Mouse (Mus musculus): ENCODE measurements around the gene Hormad1.
"Not testable (repeated sequence)": the region's sequence is repeated elsewhere in the genome, so short reads cannot be mapped to it uniquely, and the experiment has no call there.

Gene Hormad1

DNA sequence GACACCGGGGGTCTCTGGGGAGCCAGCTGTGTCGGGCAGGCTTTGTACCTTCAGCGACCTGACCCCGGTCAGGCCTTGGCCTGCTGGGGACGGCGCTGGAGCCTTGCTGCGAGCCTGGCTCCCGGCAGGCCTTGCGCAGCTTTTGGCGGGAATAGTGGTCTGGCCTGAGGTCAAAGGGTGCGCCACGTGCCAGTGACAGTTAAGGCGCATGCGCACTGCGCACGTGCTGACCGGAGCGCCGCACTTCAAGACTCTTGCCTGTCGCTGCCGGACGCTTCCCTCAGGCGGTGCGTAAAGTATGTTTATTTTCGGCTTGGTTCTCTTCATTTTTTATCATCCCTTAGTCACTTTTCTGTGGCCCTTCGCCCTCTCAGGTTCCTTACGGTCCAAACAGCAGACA is at the start of gene Hormad1:
Gene Hormad1, plus strand, starts transcription at position 241 of the 400 bp plus-strand sequence.
- no peak for DNase-seq (ENCODE audit: extremely low read depth, low read depth, low spot score)

DNA sequence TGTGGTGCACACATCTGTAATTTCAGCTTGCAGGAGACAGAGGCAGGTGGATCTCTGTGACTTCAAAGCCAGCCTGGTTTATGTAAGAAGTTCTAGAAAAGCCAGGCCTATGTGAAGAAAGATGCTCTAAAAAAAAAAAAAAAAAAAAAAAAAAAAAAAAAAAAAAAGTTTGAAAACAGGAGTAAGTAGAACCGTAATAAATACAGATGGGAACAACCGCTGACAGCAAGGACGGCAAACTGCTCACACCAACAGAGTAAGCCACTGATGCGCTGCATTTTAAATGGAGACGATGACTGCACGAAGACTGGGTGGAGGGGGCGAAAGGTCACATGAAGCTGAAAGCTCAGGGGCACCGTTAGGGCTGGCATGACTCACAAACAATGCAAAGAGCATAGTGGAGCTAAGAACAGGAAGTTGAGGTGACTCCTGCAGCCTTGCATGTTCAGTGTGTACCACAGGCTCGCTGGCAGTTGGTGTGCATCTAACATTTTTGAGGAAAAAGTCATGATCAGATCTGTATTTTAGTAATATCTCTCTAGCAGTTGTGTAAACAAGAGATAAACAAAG is 47.8 kb upstream of the Hormad1 start:
- DNase-seq (ENCODE audit: extremely low read depth, low read depth, low spot score) = no peak

DNA sequence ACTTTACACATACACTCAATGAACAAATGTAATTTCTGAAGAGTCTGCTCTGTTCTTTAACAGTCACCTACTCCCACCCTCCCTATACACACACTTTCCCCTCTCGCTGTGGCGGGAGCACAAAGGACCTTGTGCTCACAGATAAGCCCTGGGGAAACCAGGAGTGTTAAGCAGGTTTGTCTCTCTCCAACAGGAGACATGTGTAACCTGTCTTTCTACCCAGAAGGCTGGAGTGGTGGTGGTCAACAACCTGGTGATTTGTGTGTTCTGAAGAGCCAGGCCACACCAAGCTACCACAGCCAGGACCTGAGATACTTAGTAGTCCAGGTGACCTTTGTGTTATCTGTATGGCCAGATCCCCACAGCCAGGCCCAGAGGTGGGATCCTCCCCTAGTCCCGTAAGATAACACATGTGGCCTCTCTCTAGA is 42.8 kb upstream of the Hormad1 start:
- no peak for DNase-seq (ENCODE audit: extremely low read depth, low read depth, low spot score)

DNA sequence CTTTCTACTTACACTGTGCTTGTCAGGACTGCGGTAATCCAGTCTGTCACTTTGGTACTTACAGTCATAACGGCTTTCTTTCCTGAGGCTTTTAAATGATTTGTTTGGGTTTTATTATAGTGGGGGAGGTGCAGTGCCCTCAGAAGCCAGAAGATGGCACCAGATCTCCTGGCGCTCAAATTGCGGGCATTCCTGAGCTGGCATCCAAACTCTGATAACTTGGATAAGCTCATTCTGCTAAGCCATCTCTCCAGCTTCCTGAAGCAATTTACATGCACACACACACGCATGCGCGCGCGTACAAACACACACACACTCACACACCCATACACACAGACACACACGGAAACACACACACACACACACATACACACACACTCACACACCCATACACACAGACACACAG is 42.0 kb upstream of the Hormad1 start:
- DNase-seq (ENCODE audit: extremely low read depth, low read depth, low spot score) = peak; percentile 13

DNA sequence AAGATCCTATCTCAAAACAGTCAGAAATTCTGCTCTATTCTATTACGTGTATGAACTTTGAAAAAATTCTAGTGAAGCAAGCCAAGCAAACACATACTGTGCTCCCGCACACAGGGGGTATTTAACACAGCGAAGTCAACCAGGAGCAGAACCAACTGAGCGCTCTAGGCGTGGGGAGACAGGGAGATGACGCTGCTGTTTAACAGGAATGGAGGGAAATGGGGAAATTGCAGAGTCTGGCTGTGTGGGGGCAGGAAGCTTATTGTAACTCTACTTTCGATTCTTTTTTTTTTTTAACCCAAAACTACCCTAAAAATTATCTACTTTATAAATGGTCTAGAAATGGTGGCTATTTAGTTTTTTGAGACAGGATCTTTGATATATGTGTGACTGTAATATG is 40.6 kb upstream of the Hormad1 start:
- no peak for DNase-seq (ENCODE audit: extremely low read depth, low read depth, low spot score)

DNA sequence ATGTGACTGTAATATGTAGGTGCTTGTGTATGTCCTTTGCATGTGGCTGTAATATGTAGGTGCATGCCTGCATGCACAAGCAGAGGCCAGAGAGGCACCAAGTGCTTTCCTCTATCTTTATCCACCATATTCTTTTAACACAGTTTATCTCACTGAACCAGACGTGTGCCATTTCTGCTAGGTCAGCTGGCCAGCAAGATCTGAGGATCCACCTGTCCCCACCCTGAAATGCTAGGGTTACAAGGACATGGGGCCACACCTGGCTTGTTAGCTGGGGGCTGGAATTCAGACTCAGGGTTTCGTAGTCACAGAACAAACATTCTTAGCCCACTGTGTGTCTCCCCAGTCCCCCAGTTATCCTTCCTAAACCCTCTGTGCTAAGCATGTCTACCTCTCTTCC is 40.2 kb upstream of the Hormad1 start:
- no peak for DNase-seq (ENCODE audit: extremely low read depth, low read depth, low spot score)

DNA sequence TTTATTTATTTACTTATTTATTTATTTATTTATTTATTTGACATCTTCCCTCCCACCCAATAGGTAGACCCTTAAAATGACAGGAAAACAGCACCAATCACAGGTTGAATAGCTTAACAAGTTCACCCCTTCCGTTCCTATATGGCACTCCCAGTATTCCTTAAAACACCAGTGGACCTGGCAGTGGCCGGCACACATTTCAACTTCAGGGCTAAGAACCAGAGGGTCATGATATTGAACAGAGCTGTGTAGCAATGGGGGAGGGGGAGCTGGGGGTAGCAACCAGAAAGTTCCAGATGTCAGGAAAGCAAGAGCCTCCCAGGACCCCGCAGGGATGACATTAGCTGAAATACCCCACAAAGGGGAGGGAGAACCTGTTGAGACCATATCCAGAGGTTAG is 39.4 kb upstream of the Hormad1 start:
- no peak for DNase-seq (ENCODE audit: extremely low read depth, low read depth, low spot score)

DNA sequence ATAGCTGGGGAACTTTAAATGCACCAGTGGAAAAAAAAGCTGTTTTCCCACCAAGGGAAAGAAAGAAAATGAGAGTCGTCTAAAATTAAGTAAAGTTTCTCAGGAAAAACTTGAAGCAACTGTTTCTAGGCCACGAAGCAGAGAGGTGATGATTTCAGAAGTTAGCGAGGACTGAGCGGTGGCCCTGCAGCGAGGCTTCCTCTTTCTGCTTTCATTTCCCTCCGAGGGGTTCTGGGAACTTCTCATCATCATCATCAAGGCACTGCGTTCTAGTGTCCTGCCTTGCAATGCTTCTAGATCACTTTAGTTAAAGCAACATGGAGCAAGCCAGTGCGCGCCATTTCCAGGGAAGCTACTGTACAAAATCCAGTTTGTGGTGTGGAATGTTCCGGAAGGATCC is 38.3 kb upstream of the Hormad1 start:
- no peak for DNase-seq (ENCODE audit: extremely low read depth, low read depth, low spot score)

DNA sequence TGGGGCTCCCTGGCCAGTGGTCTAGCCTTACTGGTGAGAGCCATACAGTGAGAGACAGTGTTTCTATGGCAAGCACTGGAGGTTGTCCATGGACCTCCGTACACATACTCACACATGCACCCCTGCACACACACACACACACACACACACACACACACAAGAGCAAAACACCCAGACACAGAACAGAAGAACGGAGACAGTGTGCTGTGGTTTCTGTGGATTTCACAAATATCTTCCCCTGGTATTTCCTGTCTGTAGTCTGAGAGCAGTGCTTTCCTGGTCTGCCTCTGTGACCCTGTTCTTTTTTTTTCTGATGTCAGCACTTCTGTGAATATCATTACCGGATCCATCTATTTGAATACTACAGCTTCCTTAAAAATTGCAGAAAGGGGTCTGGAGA is 35.8 kb upstream of the Hormad1 start:
- no peak for DNase-seq (ENCODE audit: extremely low read depth, low read depth, low spot score)

DNA sequence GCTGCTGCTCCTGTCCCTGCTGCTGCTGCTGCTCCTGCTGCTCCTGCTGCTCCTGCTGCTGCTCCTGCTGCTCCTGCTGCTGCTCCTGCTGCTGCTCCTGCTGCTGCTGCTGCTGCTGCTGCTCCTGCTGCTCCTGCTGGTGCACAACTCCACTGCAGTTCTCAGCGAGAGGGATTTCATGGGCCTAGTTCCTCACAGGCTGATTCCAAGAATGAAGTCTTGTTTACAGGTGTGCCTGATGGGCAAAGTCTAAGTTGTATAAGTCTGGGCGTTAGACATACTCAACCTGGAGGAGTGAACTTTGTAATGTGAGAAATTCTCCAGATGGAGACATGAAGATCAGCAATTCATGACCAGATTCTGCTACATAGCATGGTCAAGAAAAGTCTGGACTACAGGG is 34.8 kb upstream of the Hormad1 start:
- no peak for DNase-seq (ENCODE audit: extremely low read depth, low read depth, low spot score)

DNA sequence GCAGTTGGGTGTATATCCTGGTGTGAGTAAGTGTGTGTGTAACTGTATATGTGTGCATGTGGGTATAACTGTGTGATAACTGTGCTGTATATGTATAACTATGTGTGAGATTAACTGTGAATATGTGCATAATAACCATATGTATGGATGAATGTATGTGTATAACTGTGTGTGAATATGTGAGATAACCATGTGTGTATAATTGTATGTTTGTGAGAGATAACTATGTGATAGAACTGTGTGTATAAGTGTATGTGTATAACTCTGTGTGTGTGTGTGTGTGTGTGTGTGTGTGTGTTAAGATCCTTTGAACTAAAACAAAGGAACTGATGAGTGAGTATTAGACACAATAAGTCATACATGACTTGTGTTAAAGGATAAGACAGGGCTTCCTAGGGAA is 33.4 kb upstream of the Hormad1 start:
- DNase-seq (ENCODE audit: extremely low read depth, low read depth, low spot score) = no peak

DNA sequence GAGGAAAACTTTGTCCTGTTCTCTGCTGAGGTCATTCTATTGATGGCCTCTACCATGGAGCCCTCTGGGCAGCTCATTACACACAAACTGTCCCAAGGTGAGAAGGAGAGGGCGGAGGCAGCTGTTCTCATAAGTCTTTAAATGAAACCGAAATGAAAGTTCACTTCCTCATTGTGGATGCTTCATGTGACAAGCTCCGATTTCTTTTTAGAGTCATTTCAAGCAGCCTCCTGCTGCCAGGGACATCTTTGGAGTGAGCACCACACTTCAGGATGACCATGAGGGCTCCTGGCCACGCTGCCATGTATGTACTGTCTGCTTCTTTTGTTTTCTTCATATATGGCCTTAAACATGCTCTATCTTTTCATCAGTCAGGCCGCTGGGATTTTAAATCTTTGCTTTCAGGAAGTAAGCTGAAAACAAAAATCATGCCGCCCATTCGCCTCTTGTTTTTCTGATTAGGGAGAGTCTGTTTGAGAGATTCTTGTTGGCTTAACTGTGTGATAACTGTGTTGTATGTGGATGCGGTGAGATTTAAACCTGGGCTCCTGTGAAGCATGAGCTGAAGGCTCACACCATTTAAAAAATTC is 32.8 kb upstream of the Hormad1 start, which contains the start of gene Ctss:
Gene Ctss, plus strand, starts transcription at position 165 of the 590 bp plus-strand sequence.
- DNase-seq (ENCODE audit: extremely low read depth, low read depth, low spot score) = no peak

DNA sequence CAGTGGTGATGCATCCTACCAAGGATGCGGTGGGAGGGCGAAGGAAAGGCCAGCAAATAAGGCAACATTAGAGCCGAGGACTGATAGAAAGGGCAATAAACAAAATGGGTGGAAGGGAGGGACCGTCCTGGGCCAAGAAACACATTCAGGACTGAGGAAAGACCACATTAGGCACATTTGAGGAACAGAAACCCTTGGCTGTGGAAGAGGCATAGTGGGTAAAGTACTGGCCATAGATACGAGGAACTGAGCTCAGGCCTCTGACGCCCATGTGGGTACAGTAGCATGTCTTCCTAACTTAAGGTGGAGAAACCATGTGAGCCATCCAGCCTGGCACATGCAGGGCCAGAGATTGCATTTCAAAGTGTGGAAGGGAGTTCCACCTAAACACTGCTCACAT is 29.7 kb upstream of the Hormad1 start:
- DNase-seq (ENCODE audit: extremely low read depth, low read depth, low spot score) = no peak

DNA sequence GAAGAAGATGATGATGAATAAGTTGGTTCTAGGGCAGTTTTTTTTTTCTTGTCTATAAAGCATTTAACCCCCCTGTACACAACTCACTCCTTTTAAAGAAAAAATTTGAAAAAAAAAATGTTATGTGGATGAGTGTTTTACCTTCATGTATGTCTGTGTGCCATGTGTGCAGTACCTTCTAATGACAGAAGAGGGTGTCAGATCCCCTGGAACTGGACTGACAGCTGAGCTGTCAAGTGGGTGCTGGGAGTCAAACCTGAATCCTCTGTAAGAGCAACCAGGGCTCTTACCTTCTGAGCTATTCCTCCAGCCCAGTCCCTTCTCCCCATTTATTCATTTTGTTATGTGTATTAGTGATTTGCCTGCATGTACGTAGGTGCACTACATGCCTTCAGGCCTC is 28.5 kb upstream of the Hormad1 start:
- no peak for DNase-seq (ENCODE audit: extremely low read depth, low read depth, low spot score)

DNA sequence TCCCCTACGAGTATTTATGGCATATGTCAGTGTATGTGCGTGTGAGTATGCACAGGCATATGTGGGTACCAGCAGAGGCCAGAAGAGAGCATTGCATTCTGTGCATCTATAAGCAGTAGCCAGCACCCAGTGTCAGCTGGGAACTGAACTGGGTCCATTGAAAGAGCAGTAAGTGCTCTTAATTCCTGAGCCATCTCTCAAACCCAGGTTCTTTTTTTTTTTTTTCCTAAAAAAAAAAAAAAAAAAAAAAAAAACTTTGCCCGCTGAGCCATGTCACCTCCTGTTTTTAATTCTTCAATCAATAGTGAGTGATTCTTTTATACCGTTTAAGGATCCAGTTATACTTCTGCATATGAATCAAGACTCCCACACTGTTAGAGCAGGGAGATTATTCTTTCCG is 26.1 kb upstream of the Hormad1 start:
- no peak for DNase-seq (ENCODE audit: extremely low read depth, low read depth, low spot score)

DNA sequence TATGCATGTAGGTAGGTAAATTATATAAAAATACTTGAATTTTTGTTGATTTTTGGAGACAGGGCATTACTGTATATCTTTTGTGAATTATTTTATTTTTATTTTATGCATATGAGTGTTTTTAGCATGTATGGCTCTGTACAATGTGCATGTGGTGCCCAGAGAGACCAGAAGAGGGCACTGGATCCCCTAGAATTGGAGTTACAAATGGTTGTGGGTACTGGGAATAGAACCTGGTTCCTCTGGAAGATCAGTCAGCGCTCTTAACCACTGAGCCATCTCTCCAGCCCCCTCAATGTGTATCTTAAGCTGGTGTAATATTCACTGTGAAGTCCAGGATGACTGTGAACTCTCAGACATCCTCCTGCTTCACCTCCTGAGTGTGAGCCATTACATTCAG is 24.6 kb upstream of the Hormad1 start:
- DNase-seq (ENCODE audit: extremely low read depth, low read depth, low spot score) = no peak

DNA sequence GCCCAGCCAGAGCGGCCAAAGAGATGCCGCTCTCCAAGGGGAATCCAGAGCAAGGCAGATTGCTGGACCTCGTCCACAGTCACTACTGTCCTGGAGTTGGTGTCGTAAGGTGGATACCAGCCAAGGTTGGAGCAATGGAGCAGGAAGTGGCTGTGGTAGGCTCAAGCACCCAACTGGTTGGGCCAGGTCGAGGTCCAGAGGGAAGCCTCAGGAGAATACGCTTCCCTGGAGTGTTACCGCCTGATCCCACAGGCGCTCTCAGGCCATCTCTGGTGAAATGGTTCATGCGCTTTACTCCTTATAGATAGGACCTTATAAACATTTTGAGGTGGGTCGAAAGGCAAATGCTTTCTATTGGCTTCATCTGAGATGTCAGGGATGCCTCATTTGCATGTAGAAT is 20.5 kb upstream of the Hormad1 start:
- DNase-seq (ENCODE audit: extremely low read depth, low read depth, low spot score) = peak; percentile 16

DNA sequence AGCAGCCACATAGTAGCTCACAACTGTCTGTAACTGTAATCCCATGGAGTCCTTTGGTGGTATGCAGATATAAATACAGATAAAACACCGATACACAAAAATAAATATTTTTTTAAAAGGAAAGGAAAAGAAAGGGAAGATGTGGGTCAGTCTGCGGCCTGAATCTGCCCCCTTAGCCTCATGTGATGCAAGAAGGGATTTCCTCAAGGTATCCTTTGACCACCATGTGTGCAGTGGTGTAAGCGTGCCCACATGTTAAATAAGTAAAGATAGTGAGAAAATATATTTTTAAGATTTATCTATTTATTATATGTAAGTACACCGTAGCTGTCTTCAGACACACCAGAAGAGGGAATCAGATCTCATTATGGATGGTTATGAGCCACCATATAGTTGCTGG is 19.6 kb upstream of the Hormad1 start:
- DNase-seq (ENCODE audit: extremely low read depth, low read depth, low spot score) = no peak

DNA sequence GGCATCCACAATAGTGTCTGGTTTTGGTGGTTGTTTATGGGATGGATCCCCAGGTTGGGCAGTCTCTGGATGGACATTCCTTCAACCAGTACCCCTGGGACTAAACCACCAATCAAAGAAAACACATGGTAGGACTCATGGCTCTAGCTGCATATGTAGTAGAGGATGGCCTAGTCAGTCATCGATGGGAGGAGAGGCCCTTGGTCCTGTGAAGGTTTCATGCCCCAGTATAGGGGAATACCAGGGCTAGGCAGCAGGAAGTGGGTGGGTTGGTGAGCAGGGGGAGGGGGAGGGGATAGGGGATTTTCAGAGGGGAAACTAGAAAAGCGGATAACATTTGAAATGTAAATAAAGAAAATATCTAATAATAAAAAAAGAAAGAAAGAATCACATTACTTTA is 18.3 kb upstream of the Hormad1 start:
- not testable (repeated sequence) for DNase-seq (ENCODE audit: extremely low read depth, low read depth, low spot score)

DNA sequence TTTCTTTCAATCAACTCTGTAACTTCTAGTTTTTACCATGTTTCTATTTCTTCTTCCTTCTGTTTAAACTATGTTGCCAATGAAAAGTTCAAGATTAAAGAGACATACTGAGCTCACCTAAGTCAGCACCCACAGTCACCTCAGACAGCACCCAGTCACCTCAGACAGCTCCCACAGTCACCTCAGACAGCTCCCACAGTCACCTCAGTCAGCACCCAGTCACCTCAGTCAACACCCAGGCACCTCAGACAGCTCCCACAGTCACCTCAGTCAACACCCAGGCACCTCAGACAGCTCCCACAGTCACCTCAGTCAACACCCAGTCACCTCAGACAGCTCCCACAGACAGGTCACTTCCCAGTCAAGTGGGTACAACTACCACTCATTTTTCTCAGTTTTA is 17.3 kb upstream of the Hormad1 start:
- no peak for DNase-seq (ENCODE audit: extremely low read depth, low read depth, low spot score)

DNA sequence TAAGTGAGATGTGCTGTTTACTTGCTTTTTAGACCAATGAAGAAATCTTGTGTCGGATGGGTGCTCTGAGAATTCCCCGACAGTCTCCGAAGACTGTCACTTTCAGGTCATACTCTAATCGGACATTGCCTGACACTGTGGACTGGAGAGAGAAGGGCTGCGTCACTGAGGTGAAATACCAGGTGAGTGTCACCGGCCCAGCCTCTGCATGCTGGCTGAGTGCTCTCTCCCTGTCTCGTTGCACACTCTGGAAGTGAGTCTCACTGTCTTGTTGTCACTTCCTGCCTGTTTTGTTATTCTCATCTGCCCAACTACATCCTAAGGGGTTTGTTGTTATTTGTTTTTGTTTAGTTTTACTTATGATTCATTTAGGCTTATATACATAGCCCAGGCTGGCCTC is 16.5 kb upstream of the Hormad1 start:
- no peak for DNase-seq (ENCODE audit: extremely low read depth, low read depth, low spot score)

DNA sequence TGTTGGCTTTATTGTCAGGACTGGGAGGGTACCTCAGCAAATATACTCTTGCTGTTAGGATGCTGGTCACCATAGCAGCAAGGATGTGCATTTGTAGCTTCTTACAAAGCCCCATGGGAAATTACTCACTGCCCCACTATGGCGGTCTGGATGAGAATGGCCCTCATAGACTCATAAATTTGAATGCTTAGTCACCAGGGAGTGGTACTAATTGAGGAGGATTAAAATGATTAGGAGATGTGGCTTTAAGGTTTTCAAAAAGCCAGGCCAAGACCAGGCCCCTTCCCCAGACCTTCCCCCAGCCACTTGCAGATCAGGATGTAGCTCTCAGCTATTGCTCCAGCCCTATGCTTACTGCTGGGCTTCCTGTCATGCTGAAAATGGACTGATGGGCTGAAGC is 9.3 kb upstream of the Hormad1 start:
- no peak for DNase-seq (ENCODE audit: extremely low read depth, low read depth, low spot score)

DNA sequence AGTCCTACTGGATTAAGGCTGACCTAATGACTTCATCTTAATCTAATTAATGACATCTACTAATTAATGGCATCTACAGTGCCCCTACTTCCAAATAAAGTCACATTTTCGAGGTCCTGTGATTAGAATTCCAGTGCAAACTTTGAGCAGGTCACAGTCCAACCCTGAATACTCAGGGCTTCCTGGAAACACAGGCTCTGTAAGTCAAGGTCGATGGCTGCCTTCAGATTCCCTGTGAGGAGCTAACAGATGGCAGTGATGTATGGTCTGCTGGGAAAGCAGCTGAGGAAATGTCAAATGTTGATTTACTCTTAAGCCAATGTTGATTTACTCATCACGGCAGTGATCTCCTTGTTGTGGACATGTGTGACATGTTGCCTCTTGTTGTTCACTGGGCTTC is 5.5 kb upstream of the Hormad1 start:
- no peak for DNase-seq (ENCODE audit: extremely low read depth, low read depth, low spot score)

Data from fat pad, adult 2 months (tissue).